Mouse (Mus musculus) lung, postnatal 0 days (tissue): ENCODE measurements at regions not wholly inside any gene's neighbourhood (a gene's known extent, or its start where the extent isn't known, plus 50 kb on each side); places are given as distances from the start of the nearest gene placed in this dataset.

Source experiments
- CTCF ChIP-seq: IDR thresholded peaks from 2 replicates; pipeline ENCODE4 v1.5.1; 2016; ENCODE audit warnings: antibody characterized with exemption, mild to moderate bottlenecking
- EP300 ChIP-seq: IDR thresholded peaks from 2 replicates; pipeline ENCODE4 v1.6.1; 2016; ENCODE audit warnings: antibody characterized with exemption, mild to moderate bottlenecking, control low read depth

DNA sequence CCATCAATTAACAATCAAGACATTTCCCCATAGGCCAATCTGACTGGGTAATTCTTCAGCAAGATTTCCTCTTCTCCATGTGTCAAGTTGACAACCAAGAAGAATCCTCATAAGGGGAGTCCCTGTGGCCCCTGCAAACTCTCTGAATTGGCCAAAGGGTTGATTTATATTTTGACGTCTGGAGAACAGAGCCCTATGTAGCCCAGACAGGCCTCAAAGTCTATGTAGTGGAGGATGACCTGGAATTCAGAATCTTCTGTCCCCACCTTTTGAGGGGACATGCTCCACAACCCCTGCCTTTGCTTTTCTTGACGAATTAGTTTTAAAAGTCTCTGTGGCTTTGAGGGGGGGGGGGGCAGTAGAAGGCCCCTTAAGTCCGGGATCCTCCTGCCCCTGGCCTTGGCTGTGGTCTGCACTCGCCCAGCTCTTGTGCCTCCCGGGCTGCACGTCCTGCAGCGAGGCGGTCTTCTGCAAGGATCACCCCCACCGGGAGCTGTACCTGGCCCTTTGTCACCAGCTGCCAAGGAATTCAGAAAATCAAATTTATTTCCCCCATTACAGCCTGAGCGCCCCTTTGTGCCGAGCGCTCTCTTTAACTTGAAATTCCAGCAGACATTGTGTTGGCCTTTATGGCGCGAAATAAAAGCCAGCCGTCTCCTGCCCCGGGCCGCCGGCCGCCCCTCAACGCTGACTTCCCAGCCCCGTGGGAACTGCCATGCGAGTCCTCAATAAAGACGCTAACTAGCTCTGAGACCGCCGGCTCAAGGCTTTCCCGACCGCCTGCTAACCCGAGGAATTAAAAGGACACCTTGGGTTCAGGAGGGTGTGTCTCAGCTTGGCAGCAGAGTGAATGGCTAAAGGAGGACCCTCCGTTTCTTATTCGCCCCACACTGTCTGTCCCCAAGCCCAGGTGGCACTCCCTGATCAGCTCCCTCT is 56.4 kb downstream of the Hes1 start:
- TF ChIP-seq CTCF (no peak), EP300 (no peak)
